Mouse (Mus musculus): ENCODE data around the gene Mogs.

GRCm38 (mm10) chr6:83116373-83117164 lies 1.3 kb downstream of the Mogs start:
- TF ChIP-seq CTCF (IDR thresholded peaks at IDR 0.05; ENCODE audit: low read depth, low read length) (no peak), POLR2A (IDR thresholded peaks at IDR 0.05; ENCODE audit: borderline replicate concordance, low read depth, low read length) (no peak)
